Mouse (Mus musculus) limb, embryonic 14.5 days (tissue): ENCODE data around the gene Fkbp7. TPM values are rescaled to one million over a fixed set of nuclear protein-coding genes. Genes with fewer than 3 reads are reported as not detected.
A peak's percentile ranks its signal among the peaks of the same experiment; 100 is the strongest.

Experiments used
- ATAC-seq: fragments of 200-750 bp; cut with Nextera tagmentation; 2 replicates; pipeline ENCODE4 v1.8.0; 2017; ENCODE audit warnings: low read depth, moderate number of reproducible peaks, moderate TSS enrichment; ENCODE audit not compliant: low FRiP score
- DNase-seq: peaks from one replicate; pipeline ENCODE4 v3.0.0-alpha.2; 2015; ENCODE audit warnings: low spot score
- H3K27ac ChIP-seq: fragments of 300-500 bp; sonication (generic); replicated peaks from 2 replicates; pipeline ENCODE4 v1.5.1; 2014; ENCODE audit warnings: low read depth, mild to moderate bottlenecking, low read length, moderate library complexity, mixed read lengths
- H3K27me3 ChIP-seq: fragments of 300-500 bp; sonication (generic); 2 replicates; pipeline ENCODE4 v1.6.1; 2014; ENCODE audit warnings: low read length, mixed read lengths; ENCODE audit not compliant: control insufficient read depth, insufficient read depth
- H3K36me3 ChIP-seq: fragments of 300-500 bp; sonication (generic); 2 replicates; pipeline ENCODE4 v1.6.1; 2014; ENCODE audit warnings: mild to moderate bottlenecking, low read length, moderate library complexity, mixed read lengths; ENCODE audit not compliant: control insufficient read depth, insufficient read depth
- H3K4me1 ChIP-seq: fragments of 300-500 bp; sonication (generic); 2 replicates; pipeline ENCODE4 v1.6.1; 2014; ENCODE audit warnings: antibody characterized with exemption, low read length, mixed read lengths; ENCODE audit not compliant: control insufficient read depth, insufficient read depth
- H3K4me2 ChIP-seq: fragments of 300-500 bp; sonication (generic); replicated peaks from 2 replicates; pipeline ENCODE4 v1.6.1; 2014; ENCODE audit warnings: low read depth, mild to moderate bottlenecking, low read length, moderate library complexity; ENCODE audit not compliant: severe bottlenecking
- H3K4me3 ChIP-seq: fragments of 300-500 bp; sonication (generic); replicated peaks from 2 replicates; pipeline ENCODE4 v1.5.1; 2014; ENCODE audit warnings: low read length
- H3K9ac ChIP-seq: fragments of 300-500 bp; sonication (generic); 2 replicates; pipeline ENCODE4 v1.6.1; 2014; ENCODE audit warnings: mild to moderate bottlenecking, low read depth, low read length, moderate library complexity; ENCODE audit not compliant: severe bottlenecking
- H3K9me3 ChIP-seq: fragments of 300-500 bp; sonication (generic); 2 replicates; pipeline ENCODE4 v1.6.1; 2016; ENCODE audit warnings: low read length; ENCODE audit not compliant: control insufficient read depth
- POLR2A ChIP-seq: fragments of 200-500 bp; IDR thresholded peaks from 2 replicates; pipeline ENCODE4 v1.8.0; 2012; ENCODE audit warnings: inconsistent platforms, mild to moderate bottlenecking, moderate library complexity, borderline replicate concordance; ENCODE audit not compliant: insufficient read depth, insufficient read length; ENCODE audit errors: extremely low read depth
- WGBS: fragments of 180-500 bp; shearing (Covaris S2); extraction: QIAGEN DNeasy Blood & Tissue Kit; methylation state at CpG from one replicate; pipeline ENCODE4 v1.1.7; 2014; 5-methylcytosine and 5-hydroxymethylcytosine counted together
- polyA plus RNA-seq, 2 experiments: library from polyadenylated mRNA; depleted of rRNA in 1 of 2; stranded (reverse) in 1 of 2; unstranded in 1 of 2; fragments of >200 nt; fragmentation: Nextera tagmentation in 1 of 2; extraction: Ambion mirVana in 1 of 2; gene quantifications; 2 replicates each; pipeline versions ENCODE4 v1.2.1 to v1.2.3; 2012 to 2014

Fkbp7 gene
- polyA plus RNA-seq, 2 experiments: 102 to 151 TPM

DNA sequence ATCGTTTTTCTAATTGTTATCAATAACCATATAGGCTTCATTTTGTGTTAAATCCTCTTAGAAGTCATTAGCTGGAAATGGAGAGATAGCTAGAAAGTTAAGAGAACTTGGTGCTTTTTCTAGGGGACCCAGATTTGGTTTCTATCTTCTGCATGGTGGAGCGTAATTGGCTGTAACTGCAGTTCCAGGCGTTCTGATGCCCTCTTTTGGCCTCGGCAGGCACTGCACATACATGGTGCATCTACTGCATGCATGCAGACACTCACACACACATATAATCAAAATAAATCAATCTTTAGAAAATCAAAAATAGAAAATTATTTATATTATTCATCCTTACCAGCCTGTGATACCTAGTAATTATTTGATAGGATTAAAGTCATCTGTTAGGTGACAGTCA lies 19.8 kb downstream of the Fkbp7 start:
- WGBS: 91% methylated on average over 4 of the region's 4 CpGs
- Histone ChIP-seq H3K9me3 (no peaks in the 10 kb centered on the region), H3K9ac (no peak overlapping the region), H3K4me3 (no peak overlapping the region), H3K27ac (no peak overlapping the region), H3K4me1 (peaks cover 5% of the 10 kb centered on the region), H3K27me3 (no peaks in the 10 kb centered on the region), H3K4me2 (no peak overlapping the region), H3K36me3 (no peaks in the 10 kb centered on the region)
- ATAC-seq: no peak
- TF ChIP-seq POLR2A: no peak
- no peak for DNase-seq

GRCm38 (mm10) chr2:76648666-76649141 lies 24.2 kb downstream of the Fkbp7 start:
- TF ChIP-seq POLR2A: no peak
- Histone ChIP-seq H3K36me3 (no peaks in the 10 kb centered on the region), H3K9me3 (no peaks in the 10 kb centered on the region), H3K4me2 (peak overlapping the region; percentile 64), H3K27me3 (no peaks in the 10 kb centered on the region), H3K9ac (peak overlapping the region; percentile 85), H3K27ac (peak overlapping the region; percentile 85), H3K4me3 (peak overlapping the region; percentile 83), H3K4me1 (peaks cover 11% of the 10 kb centered on the region)
- 36% methylated on average over 13 of the region's 13 CpGs for WGBS
- ATAC-seq (peak; percentile 25; the same call in 1 of the 2 replicates), DNase-seq (no peak)

DNA sequence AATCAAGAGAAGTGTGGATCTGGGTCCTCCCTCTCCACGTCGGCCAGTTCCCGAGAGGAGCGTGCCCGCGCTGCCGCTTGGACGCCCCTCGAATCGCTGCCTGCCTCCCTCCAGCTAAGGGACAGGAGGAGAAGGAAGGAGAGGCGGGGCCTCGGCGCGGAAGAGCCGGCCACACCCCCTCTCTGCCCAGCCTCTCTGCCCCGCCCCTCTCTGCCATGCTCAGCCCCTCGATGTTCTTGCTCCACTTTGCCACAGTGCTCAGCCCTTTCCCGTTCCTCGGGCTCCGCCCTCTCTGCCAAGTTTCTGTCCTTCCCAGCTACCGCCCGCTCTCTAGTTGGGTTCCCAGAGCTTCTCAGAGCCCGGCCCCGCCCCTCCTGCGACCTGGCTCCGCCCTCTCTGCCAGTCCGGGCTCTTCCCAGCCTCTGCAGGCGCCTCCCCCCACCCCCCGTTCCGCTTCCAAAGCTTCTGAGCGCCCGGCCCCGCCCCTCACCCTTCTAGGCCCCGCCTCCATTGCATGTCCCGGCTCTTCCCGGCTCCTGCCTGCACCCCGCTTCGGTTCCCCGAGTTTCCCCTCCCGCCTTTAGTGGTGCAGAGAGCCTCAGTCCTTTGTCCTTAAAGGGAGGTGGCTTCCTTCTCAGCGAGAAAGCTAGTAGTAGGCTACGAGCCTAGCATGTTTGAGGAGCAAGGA lies 24.9 kb downstream of the Fkbp7 start, which contains the start of the genes Prkra and Pjvk:
Gene Prkra, minus strand, starts transcription at position 133 of the 688 bp plus-strand sequence.
Gene Pjvk, plus strand, starts transcription at position 594 of the 688 bp plus-strand sequence.
- TF ChIP-seq POLR2A: peak; percentile 91; the same call in 1 of the 2 replicates
- Histone ChIP-seq H3K9ac (peak within 1 kb of the TSS; percentile 85), H3K4me3 (peak within 1 kb of the TSS; percentile 83), H3K36me3 (peaks cover 6% of the 10 kb centered on the region; the same call in 1 of the 2 replicates), H3K27ac (peak within 1 kb of the TSS; percentile 85), H3K9me3 (no peaks in the 10 kb centered on the region), H3K4me2 (peak within 1 kb of the TSS; percentile 64), H3K4me1 (peaks cover 11% of the 10 kb centered on the region), H3K27me3 (no peaks in the 10 kb centered on the region)
- 0% methylated on average over 35 of the region's 42 CpGs for WGBS
- peak; percentile 96 for ATAC-seq
- DNase-seq: peak; percentile 97

- peaks cover 12% of the 10 kb centered on the region for H3K36me3 ChIP-seq
- ATAC-seq: peak; percentile 17
- no peaks in the 10 kb centered on the region for H3K27me3 ChIP-seq
- WGBS: 7% methylated on average over 24 of the region's 32 CpGs
- H3K9me3 ChIP-seq: no peaks in the 10 kb centered on the region
- H3K27ac ChIP-seq: peak overlapping the region; percentile 85
- H3K4me3 ChIP-seq: peak overlapping the region; percentile 83
- DNase-seq: no peak
- peaks cover 11% of the 10 kb centered on the region for H3K4me1 ChIP-seq
- peak overlapping the region; percentile 85 for H3K9ac ChIP-seq
- H3K4me2 ChIP-seq: peak overlapping the region; percentile 64
- no peak for TF ChIP-seq POLR2A
Measured at GRCm38 (mm10) chr2:76647441-76647869, 25.5 kb downstream of the Fkbp7 start.

DNA sequence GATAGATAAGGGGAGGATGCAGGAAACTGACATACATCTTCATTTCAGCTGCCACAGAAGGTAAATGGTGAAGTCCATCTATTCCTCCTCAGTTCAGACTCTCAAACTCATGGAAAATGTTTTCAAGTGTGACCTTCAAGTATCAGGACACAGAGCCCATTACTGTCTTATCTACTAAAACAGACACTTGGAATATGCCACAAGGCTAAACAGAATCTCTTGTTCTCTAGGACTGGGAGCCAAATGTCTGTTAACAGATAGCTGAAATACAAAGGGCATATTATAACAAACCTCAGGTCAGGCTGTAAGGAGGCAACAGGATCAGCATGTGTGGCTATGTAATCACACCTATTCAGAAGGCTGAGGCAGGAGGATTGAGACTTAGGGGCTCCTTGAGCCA lies 29.1 kb downstream of the Fkbp7 start:
- no peak overlapping the region for H3K4me3 ChIP-seq
- DNase-seq (no peak), ATAC-seq (no peak)
- no peaks in the 10 kb centered on the region for H3K9me3 ChIP-seq
- no peak overlapping the region for H3K4me2 ChIP-seq
- peaks cover 9% of the 10 kb centered on the region for H3K4me1 ChIP-seq
- no peaks in the 10 kb centered on the region for H3K27me3 ChIP-seq
- TF ChIP-seq POLR2A: no peak
- peaks cover 46% of the 10 kb centered on the region for H3K36me3 ChIP-seq
- no peak overlapping the region for H3K27ac ChIP-seq
- no peak overlapping the region for H3K9ac ChIP-seq
